Mouse (Mus musculus) mature B cell (primary cell): ENCODE data around the gene Dnal1.

ENCODE experiments used
- in situ Hi-C: fragments of 300-500 bp; cut with MboI; formaldehyde crosslinking; loops from 2 replicates; pipeline ENCODE4 v1.14.3; 2019

Gene Dnal1

GRCm38 (mm10) chr12:84186950-84187349, 72.8 kb downstream of the Dnal1 start:
- in situ Hi-C loops, result no loop called here

GRCm38 (mm10) chr12:84187752-84188601, 73.8 kb downstream of the Dnal1 start:
- in situ Hi-C loops, result no loop called here

- in situ Hi-C loops, result no loop called here
These were observed 74.8 kb downstream of the Dnal1 start for GRCm38 (mm10) chr12:84188881-84189444.

GRCm38 (mm10) chr12:84190151-84190820, 76.1 kb downstream of the Dnal1 start:
- in situ Hi-C loops, result no loop called here

- in situ Hi-C loops, result no loop called here
These were observed 77.0 kb downstream of the Dnal1 start for GRCm38 (mm10) chr12:84191190-84191589.

GRCm38 (mm10) chr12:84191770-84192169, 77.6 kb downstream of the Dnal1 start:
- in situ Hi-C loops, result no loop called here

- in situ Hi-C loops, result no loop called here
These were observed 78.1 kb downstream of the Dnal1 start for GRCm38 (mm10) chr12:84192280-84192679.

GRCm38 (mm10) chr12:84192741-84193641, 78.8 kb downstream of the Dnal1 start:
- in situ Hi-C loops, result no loop called here

GRCm38 (mm10) chr12:84193642-84194399, 79.7 kb downstream of the Dnal1 start:
- in situ Hi-C loops, result no loop called here

GRCm38 (mm10) chr12:84194400-84195109, 80.4 kb downstream of the Dnal1 start:
- in situ Hi-C loops, result no loop called here

GRCm38 (mm10) chr12:84195195-84195594, 81.0 kb downstream of the Dnal1 start:
- in situ Hi-C loops, result no loop called here
